Comparison of ENCODE assay signal across 7 mouse cellular contexts in the genomic region with DNA sequence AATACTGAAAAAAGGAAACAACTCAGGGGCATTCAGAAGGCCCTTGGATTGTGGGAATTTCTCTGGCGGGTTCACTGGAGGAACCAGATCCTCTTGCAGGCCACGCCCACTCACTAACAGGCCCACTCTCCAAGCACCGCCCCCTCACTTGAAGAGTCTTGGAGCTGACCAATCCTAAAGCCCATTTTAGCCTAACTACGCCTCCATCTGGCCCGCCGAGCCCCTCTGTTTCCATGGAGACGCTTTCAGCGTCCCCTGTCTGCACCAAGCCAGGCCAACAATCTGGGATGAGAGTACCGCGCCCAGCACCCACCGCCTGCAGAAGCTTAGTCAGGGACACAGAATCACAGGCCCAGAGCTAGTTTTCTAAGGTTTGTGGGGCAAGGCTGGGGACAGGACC. TPM values are rescaled to one million over a fixed set of nuclear protein-coding genes. Genes with fewer than 3 reads are reported as not detected.
DNase-seq lines count a peak whose midpoint lies in the region; ATAC-seq and TF ChIP-seq lines count a peak whose summit lies in the region.

A gene (plus strand): TSS at position 224 of the 400 bp plus-strand sequence.

- H3K4me3 ChIP-seq in lung, postnatal 0 days (ENCODE audit: low read depth, low read length) = no peak within 1 kb of the TSS

- intact Hi-C loops in heart, postnatal 10 days (cut with DNase I) = no loop called here

- no peaks in the 10 kb centered on the region for H3K36me3 ChIP-seq in lung, postnatal 0 days (ENCODE audit: insufficient read depth, low read length)

- TF ChIP-seq EP300 in lung, postnatal 0 days (IDR thresholded peaks at IDR 0.05) = no peak

- DNase-seq in Muller cell, postnatal 12 days (ENCODE audit: inconsistent ontology term) = peak; percentile 22
- peak; percentile 97 for DNase-seq in embryo, embryonic 10 days (ENCODE audit: low spot score)
- DNase-seq in heart, postnatal 10 days = peak; percentile 6 to 14
- peak; percentile 23 to 61 for DNase-seq in layer of hippocampus, postnatal 14 days (ENCODE audit: low spot score in 2 of 2)
- DNase-seq in lung, postnatal 0 days (ENCODE audit: low spot score) = peak; percentile 91
- DNase-seq in right cerebral cortex, postnatal 10 days (ENCODE audit: low spot score in 2 of 2) = peak; percentile 76 to 82
- no peak for DNase-seq in spleen, adult 12 weeks (ENCODE audit: low spot score)

- 7% methylated on average over 11 of the region's 11 CpGs for WGBS in lung, postnatal 0 days

- peak; percentile 95 for ATAC-seq in lung, postnatal 0 days

- H3K4me1 ChIP-seq in lung, postnatal 0 days (ENCODE audit: insufficient read depth, low read depth, low read length) = no peaks in the 10 kb centered on the region

- H3K27me3 ChIP-seq in lung, postnatal 0 days (replicated peaks; ENCODE audit: insufficient read depth, low read length) = no peaks in the 10 kb centered on the region

- H3K4me2 ChIP-seq in lung, postnatal 0 days (replicated peaks; ENCODE audit: low read depth, low read length) = 0 out of 2 replicates have a peak within 1 kb of the TSS, but pooled peaks have one; percentile 8

- H3K27ac ChIP-seq in lung, postnatal 0 days (ENCODE audit: low read length) = no peak within 1 kb of the TSS

- H3K9ac ChIP-seq in lung, postnatal 0 days (replicated peaks; ENCODE audit: low read depth) = no peak within 1 kb of the TSS

- no peak for TF ChIP-seq CTCF in lung, postnatal 0 days (IDR thresholded peaks at IDR 0.05)

- H3K9me3 ChIP-seq in lung, postnatal 0 days (ENCODE audit: low read length) = no peaks in the 10 kb centered on the region

RNA-seq across cellular contexts. Expression of the gene that starts here (rescaled TPM):
- not detected for total RNA-seq in heart, postnatal 10 days (2021)
- 1 to 10 TPM in 1 of 2 experiments, under 1 TPM in 1; 0.81 to 1.0 TPM for total RNA-seq in layer of hippocampus, postnatal 14 days (2021)
- polyA plus RNA-seq in lung, postnatal 0 days (2015; fragmentation: Nextera tagmentation; extraction: Ambion mirVana) = 5.6 and 7.3 TPM in 2 replicates

Comparison
In these comparisons a context has a peak if more than half of its experiments do, and no peak if none do; other contexts are left out.
1. Peak in DNase-seq in heart, postnatal 10 days; RNA of the gene not detected or under 1 TPM.